In the genomic region with DNA sequence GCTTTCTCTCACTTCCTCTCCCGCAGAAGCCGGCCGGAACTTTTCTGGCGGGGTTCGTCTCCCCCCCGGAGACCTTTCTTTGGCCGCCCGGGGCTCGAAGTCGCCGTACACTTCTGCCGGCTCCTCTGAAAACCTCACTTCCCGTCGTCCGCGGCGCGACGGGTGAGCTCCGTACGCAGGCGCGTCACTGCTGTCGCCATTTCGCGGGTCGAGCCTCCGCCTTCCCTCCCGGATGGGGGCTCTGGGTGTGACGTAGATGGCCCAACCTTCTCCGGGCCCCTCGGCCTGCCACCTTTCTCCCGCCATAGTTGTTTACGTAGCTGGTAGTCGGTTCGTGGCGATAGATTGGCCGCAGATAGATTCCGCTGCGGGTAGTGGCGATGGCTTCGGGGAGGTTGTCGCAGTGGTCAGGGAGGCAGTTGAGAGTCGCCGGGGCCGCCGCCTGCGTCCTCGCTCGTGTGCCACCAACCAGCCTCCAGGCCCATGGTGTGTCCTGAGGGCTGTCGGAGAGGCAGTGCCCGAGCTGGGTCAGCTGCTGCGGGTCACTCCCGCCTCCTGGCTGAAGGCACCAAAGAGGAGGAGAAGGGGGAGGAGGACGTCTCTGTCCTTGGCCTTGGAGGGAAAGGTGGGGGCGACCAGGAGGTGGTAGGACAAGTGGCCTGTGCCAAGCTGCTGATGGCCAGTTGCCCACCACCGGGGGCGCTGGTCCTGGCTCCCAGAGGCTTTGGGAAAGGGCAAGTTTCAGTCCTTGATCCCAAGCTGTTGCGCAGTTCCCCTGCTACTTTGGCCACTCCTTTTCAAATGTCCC, we compare ENCODE assay signal across 8 mouse cellular contexts. TPM values are rescaled to one million over a fixed set of nuclear protein-coding genes. Genes with fewer than 3 reads are reported as not detected.
DNase-seq lines count a peak whose midpoint lies in the region; ATAC-seq lines count a peak whose summit lies in the region.

A gene (minus strand): TSS at position 551 of the 808 bp plus-strand sequence.

- H3K4me1 ChIP-seq in hindbrain, embryonic 10.5 days (replicated peaks) = peaks cover 25% of the 10 kb centered on the region

- H3K27me3 ChIP-seq in hindbrain, embryonic 10.5 days (ENCODE audit: insufficient read depth, poor library complexity, severe bottlenecking) = no peaks in the 10 kb centered on the region

- H3K36me3 ChIP-seq in hindbrain, embryonic 10.5 days = peaks cover 29% of the 10 kb centered on the region

- H3K27ac ChIP-seq in hindbrain, embryonic 10.5 days = peak within 1 kb of the TSS; percentile 99

- peak within 1 kb of the TSS; percentile 82 for H3K4me3 ChIP-seq in hindbrain, embryonic 10.5 days

- H3K9me3 ChIP-seq in hindbrain, embryonic 10.5 days = no peaks in the 10 kb centered on the region

- under 1% methylated on average over 59 of the region's 59 CpGs for WGBS in hindbrain, embryonic 10.5 days

- ATAC-seq in frontal cortex, adult (ENCODE audit: low TSS enrichment) = peak; percentile 89

- DNase-seq in MN1 (ENCODE audit: low spot score) = peak; percentile 99
- peak; percentile 99 for DNase-seq in cerebellum, adult 9-10 months
- DNase-seq in hindbrain, embryonic 10.5 days (ENCODE audit: low spot score) = peak; percentile 98
- peak; percentile 97 to 98 for DNase-seq in layer of hippocampus, postnatal 10 days (ENCODE audit: low spot score in 2 of 2)
- peak; percentile 99 for DNase-seq in lung, postnatal 10 days
- DNase-seq in ovary, postnatal 36 days (ENCODE audit: low spot score) = peak; percentile 98
- DNase-seq in thymus, postnatal 25 days = peak; percentile 98

RNA-seq across cellular contexts. Expression of the gene that starts here (rescaled TPM):
- polyA plus RNA-seq in hindbrain, embryonic 10.5 days (2016; fragmentation: Nextera tagmentation; extraction: Ambion mirVana) = 34.5 and 41.9 TPM in 2 replicates
- 10 to 100 TPM; 25.5 to 26.3 TPM for total RNA-seq in layer of hippocampus, postnatal 10 days (2021)

Comparison
In these comparisons a context has a peak if more than half of its experiments do, and no peak if none do; other contexts are left out.
1. Peak in every context shown above with its lines: DNase-seq, ATAC-seq, H3K4me3 ChIP-seq and H3K27ac ChIP-seq.